Mouse (Mus musculus): ENCODE results near the gene Ugt1a10.
"Not testable (repeated sequence)": the region's sequence is repeated elsewhere in the genome, so short reads cannot be mapped to it uniquely, and the experiment has no call there.

DNA sequence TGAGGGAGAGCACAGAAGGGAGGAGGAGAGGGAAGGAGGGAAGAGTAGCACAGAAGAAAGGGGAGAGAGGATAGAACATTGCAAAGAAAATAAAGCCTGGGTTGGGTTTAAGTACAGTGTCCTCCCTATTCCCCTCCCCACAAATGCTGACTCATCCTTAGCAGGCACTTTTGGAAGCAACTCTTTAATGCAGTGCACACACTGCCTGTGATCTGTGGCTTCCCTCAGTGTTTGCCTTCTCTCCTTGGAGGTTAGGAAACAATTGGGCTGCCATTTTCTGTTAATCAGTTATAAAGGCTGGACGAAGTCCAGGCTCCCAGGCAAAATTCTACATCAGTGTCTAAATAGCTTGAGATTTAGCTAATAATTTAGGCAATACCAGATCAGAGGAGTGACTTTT lies 85.3 kb downstream of the Ugt1a10 start:
- not testable (repeated sequence) for TF ChIP-seq CTCF, EP300 (IDR thresholded peaks at IDR 0.05; ENCODE audit: low read depth)
